Mouse (Mus musculus): Measurements from ENCODE around the gene Anks1b.

Gene Anks1b

DNA sequence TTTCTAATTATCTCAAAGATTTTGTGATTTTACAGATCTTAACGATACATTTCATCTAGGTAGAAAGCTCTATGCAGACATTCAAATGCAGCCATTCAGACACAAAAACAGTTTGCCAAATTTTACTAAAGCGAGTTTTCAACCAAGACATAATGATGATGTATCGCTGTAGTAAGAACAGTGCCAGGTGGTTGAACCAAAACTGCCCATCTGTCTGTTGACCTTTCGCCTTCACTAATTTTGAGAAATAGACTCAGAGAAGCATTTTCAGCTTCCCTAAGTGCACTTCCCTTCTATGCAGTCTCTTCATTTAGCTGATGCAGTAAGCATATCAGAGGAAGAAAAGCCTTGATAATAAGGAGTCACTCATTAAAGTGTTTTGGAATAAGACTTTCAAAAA is 527.1 kb downstream of the Anks1b start:
- no peak for DNase-seq

DNA sequence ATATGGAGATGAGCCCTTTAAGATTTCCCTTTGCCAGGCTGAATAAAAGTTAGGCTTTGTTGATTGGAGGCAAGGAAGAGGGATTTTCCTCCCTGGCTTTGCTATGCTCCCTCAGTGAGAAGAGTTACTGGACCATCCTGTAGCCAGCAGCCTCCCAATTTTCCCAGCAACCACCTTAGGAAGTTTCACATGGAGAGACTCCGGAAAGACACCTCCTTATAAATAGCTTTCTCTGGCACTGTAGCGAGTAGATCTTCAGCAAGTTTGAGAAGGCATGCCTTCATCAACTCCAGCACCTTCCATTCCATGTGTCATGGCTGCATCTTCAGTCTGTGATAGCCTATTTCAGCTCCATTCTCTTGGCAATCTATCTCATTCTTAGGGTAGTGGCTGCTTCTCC is 535.2 kb downstream of the Anks1b start:
- no peak for DNase-seq

DNA sequence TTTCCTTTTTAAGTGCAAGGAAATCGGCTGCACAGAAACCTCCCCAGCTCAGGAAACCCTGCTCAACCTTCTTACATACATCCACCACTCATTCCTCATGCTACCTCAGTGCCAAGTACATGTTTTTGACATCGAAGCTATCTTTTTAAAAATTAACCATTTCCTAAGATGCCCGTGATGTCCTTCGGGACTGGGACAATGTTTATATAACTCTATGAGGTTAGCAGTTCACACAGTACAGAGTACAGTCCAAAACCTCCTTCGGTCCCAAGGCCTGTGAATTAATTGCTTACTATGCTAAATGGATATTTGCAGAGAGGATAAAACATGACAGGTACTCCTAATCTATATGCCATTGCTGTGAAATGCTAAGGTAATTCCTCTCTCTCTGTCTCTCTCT is 558.2 kb downstream of the Anks1b start:
- no peak for DNase-seq

DNA sequence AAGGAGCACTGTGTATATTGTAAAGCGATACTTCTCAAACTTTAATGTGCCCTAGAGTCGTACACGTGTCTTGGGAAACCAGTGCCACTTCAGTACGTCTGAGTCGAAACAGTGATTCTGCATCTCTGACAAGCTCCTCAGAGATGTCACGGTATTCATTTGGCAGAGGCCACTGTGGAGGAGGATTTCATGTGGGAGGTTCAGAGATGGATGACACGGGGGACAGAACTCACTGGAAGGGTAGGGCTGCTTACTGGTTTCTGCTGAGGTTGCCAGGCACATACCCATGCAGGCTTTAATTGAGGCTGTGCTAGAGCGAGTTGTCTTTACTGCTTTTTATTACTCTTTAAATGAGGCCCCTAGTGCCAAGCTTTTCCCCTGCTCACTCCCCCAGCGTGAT is 558.7 kb downstream of the Anks1b start:
- peak in 1 of 2 experiments; percentile 20 for DNase-seq

DNA sequence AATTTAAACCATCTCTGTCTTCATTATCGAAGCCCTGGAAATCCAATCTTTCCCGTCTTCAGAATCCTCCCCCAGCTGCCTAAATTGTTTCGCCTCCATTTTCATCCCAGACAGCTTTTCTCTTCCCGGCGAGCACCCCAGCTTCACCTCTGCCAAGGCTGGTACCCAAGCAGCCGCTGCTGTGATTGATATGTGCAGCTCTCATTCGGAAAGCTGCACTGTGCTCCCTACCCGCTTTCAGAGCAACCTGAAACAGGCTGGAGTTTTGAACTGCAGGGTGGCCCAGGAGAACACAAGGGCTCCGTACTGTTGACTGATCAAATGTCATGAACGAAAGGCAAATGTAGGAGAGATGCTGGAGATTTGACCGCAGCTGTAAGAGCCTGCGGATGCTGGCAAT is 559.2 kb downstream of the Anks1b start:
- DNase-seq = peak in 1 of 2 experiments; percentile 5

DNA sequence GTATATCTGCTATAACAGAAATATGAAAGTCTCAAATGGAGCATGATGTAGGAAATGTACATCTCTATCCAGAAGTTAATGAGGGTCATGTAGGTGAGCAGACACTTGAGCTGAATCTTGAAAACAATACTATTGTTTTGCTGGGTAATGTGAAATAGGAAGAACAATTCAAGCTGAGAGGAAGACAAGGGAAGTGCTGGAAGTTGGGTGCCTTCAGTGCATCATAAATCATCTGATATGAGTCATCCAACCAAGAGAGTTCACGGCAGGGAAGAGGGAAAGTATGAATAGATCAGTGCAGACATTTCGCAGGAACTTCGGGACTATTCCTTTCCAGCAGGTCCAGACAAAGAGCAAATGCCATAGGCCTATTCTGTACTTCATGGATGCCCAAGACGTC is 567.7 kb downstream of the Anks1b start:
- DNase-seq = no peak

DNA sequence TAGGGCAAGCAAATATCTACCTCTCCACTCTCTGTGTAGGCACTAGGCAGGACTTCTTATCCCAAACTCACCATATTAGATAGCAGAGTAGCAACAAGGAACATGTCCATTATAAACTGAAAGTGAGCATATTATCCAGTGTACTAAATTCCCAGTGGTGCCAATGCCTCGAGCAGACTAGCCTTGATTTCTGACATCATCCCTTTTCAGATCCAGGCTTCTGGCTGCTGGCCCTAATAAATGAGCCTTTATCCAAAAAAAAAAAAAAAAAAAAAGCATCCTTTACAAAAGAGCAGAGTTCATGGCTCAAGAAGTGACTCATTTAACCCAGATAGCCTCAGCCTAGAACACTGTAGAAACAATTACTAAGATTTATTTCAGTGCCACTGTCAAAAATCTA is 568.3 kb downstream of the Anks1b start:
- DNase-seq = no peak

DNA sequence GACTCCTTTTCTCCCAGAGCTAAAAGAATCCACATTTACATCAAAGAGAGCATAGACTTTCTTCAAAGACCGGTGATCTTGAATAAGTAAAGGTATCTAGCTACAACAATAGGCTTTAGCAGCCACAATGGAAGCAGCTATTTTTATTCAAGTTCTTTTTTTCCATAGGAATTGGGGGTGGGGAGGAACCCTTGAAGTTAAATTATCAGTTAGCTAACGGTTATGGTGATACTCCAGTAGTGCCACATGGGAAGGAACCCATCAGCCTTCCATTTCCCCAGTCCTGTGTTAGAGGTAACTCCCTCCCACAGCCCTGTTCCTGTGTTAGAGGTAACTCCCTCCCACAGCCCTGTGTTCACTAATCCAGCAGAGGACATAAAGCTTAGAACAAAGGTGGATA is 591.6 kb downstream of the Anks1b start:
- no peak for DNase-seq

DNA sequence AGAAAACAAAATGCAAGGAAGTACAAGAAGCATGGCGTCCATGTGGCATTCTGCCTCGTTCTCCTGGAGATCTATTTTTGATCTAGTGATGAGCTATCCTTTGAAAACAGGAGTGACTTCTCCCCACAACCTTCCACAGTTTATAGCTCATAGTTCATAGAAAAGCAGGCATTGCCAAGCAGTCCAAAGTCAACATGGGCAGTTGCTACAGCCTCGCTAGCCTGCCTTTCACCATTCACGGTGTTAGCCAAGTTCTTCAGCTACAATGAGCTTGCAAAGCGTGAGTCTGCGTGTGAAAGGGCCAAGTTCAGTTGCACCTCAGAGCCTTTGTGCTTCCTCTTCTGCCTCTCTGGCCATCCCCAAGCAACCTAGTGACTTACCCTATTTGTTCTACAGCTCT is 592.1 kb downstream of the Anks1b start:
- DNase-seq = no peak

DNA sequence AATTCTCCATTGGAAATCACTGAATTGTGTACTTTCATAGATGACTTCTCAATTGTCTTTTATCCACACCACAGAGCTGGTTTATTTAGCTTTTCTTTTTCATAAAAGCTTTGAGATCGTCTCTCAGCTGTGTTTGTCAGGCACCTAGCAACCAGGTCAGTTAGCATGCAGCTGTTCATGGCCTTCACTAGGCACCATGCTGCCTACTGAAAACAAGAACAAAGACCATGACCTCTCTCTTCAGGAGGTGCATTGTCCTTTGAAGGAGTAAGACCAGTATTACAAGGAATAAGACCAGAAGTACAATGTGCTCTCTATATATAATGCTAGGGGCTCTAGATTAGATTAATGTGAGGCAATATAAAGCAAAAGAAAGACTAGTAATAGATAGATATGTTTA is 594.2 kb downstream of the Anks1b start:
- no peak for DNase-seq

DNA sequence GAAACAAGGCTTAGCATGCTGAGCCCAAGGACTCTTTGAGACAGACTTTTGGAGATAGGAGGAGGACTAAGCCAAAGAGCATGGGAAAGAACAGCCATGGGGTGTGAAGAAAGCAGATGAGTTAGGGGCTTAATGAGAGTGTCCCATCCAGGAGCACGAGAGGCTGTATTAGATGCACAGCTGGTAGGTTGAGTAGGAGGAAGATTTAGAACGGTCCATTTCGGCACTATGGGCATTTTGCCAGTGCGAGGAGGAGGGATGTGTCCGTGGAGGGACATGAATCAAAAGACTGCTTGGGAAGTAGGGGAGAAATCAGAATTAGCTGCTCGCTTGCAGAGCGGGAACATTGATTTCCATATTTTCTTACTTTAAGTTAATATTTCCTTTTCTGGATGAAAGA is 620.1 kb downstream of the Anks1b start:
- peak; percentile 13 to 42 for DNase-seq

DNA sequence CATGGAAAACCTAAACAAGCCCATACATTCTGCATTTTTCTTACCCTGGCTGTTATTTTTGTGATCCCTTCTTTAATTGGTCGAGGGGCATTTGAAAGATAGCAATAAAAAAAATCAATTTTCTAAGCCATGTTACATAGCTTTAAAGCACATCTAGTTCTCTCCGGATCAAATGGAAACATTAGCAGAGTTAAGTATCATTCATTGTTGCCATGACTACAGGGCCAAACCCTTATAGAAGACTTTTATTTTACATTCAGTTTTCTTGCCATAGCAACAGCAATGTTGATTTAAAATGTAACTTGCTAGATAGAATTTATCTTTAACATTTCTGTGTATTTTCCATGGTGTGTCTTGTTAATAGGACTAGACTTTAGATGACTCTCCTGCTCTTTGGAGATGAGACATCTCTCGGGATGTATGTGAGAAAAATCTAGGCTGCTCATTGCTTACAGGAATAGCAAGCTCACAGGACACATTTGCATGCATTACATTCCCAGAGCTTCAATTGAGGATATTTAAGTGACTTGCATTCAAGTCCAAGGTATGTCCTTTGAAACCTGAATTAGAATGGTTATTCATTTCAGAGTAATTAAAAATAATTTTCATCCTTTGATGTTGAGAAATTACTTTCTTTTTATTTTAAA is 620.8 kb downstream of the Anks1b start:
- DNase-seq = no peak

DNA sequence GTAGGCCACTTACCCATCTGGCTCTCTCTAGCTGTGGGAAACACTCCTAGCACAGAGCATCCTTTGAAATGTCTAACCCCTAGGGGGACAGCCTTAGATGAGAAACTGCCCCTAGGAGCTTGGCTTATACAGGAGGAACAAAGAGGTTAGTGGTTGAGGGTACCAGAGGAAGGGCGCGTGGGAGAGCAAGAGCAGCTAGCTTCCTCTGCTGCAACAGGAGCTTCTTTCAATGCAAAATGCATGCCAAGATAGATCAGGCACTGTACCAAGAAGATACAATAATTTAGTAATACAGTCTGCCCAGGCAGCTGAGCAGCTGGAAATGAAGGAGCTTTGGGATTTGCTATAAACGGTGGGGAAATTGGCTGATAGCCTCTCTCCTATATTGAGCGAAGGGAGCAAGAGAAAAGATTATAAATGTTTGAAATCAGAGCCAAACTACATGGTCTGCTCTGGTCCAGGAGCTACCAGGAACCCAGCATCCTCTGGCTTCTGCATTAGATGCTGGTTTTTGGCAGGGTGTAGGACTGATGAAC is 621.7 kb downstream of the Anks1b start:
- DNase-seq = no peak

DNA sequence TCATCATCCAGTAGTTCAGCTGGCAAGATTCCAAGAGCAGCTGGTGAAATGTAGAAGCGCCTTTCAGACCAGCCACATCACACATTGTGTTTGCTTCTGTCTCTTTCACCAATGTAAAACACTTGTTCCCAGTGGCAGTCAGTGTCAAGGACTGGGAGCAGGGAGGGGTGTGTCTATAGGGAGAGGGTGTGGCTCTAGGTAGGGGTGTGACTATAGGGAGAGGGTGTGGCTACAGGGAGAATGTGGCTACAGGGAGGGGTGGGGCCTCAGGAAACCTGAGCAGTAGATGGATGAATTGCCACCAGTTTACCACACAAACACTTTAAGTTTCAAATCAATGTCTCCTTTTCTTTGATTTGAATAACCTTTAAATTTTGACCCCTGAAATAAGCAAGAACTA is 634.3 kb downstream of the Anks1b start:
- DNase-seq = no peak

DNA sequence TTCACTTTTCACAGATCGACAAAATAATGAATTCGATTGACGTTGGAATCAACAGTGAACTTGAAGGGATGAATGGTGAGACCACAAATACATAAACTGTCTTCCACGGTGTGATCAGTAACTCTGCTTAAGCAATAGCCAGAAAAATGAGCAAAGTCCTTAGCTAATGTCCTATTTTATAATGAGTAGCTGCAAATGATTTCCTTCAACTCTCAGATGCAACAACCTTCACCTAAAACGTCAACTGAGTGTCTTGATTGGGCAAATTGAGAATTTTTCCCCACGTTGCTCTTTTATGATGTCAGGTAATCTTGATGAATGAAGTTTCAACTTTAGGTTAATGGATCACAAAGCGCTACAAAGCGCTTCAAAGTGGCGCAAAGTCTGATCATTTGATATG is 639.5 kb downstream of the Anks1b start:
- no peak for DNase-seq

DNA sequence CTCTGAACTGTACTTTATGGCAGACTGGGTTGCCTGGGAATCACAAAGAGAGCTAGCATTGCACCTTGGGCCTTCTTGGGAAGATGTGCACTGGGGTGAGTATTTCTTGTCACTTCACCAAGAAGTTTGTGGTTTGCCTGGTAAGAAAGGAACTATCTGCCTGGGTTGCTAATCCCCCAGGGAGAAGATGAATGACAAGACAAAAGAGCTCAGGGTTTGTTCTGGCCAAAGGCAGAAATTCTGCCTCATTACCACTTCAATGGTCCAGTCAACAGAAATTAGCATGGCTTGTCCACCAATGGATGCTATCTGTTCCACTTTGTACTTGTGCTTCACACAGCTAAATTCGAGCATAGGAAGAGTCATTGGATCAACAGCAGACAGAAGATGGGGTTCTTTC is 658.5 kb downstream of the Anks1b start:
- DNase-seq = no peak

DNA sequence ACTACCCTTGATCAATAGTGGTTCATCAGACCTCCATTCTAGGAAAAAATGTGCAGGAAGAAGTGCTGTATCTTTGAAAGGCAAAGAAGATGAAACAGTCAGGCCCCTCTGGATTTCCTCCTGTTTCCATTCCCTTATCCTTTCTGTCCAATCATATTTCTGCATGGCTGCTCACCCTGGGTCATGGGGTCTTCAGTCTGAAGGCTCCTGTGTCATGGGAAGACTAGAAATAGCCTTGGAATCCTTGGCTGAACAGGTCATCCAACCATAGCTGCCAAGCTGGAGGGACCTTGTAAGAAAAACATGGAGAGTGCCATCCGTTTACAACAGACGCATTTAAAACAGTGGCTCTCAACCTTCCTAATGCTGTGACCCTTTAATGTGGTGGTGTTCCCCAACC is 662.1 kb downstream of the Anks1b start:
- peak in 1 of 2 experiments; percentile 5 for DNase-seq

DNA sequence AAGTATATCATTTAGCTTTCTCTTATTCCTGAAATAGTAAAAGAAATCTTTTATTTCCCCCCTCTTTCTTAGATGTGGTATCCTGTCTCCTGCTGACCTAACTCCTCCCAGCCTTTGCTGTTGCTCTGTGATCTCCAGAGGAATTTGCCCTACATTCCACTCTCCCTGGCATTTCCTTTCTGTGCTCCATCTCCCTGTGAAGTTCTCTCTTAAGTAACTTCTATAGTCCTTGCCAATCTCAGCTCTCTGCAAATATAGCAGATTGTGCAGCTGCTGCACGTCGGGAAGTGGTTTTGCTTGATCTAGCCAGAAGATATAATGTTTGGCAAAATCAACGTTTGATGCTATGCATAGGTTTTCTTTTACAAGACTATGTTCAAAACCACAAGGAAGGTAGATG is 673.3 kb downstream of the Anks1b start:
- no peak for DNase-seq

DNA sequence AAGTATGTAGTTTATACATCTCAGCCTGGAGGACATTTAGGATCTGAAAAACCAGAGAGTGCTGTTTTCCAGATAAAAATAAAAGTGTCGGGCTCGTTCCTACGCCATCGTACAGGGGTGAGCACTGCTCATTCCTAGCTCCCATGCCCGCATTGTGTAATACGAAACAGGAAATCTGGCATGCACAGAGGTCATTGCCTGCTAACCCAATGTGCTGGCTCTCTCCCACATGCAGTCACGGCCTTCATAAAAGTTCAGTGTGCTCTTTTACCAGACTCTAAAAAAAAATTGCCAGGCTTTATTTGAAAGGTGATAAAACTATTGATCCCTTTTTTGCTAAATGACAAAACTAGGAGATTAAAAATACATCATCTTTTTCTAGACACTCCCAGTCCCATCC is 689.6 kb downstream of the Anks1b start:
- no peak for DNase-seq

DNA sequence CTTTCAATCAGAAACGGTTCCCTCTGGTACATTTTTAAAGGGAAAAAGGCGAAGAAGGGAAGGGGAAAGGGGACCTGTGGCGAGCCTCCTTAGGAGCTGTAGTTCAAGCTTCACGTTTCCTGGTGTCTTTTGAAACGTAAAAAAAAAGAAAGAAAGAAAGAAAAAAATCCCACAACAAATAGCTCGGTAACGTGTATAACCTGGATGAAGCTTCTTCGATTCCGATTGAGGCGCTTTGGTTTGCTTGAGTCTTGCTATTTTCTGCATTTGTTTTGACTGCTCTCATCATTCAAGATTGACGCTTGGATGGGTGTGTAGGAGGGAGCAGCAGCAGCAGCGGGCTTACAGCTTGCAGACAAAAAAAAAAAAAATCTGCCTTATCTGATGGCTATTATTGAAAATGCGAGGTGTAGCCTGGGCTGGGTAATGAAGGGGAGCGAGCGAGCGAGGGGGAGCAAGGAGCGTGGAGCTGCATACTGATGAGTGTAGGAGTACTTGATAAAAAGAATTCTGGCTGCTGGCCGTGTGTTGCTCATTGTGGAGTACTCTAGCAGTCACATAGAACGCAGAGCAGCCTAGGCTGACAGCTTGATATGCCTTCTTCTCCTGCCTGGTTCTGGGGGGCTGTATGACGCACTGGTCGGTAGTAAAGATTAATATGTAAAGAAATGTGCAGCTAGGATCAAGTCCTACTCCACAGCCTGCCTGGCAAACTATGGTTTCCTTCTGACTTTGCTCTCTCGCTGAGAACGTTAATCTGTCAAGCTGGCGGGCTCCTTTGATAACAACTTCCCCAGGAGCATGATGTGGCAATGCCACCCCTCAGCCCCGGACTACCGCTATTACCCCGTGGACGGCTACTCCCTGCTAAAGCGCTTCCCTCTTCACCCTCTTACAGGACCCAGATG is 703.1 kb downstream of the Anks1b start:
- DNase-seq = peak; percentile 57 to 68

DNA sequence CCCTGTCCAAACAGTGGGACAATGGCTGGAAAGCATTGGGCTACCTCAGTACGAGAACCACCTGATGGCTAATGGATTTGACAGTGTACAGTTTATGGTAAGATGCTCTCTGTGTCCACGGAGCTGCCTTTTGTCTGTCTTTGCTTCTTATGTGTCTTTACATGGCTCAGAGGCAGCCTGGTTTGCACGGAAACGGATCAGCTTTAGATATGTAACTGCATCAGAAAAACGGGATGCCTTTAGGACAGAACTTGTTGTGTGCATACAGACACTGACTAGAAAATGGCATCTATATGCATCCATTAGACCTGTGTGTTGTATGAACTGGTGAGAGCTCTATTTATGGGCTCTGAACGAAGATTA is 703.8 kb downstream of the Anks1b start:
- no peak for DNase-seq

DNA sequence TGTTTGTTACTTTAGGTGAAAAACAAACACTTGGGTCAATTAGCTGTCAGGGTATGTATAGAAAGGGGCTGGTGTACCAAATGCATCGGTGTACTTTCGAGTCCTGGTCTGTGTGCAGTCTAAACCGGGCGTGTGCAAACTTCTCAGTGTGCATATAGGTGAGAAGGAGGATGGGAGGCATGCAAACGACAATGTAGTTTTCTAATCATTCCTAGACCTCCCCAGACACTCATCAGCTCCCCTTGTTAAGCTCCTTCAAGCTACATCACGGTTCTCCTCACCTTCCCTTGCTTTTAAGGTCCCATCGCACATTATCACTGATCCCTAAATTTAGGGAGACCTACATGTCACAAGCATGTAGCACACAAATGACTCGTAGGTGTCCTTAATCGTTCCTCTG is 704.5 kb downstream of the Anks1b start:
- no peak for DNase-seq

DNA sequence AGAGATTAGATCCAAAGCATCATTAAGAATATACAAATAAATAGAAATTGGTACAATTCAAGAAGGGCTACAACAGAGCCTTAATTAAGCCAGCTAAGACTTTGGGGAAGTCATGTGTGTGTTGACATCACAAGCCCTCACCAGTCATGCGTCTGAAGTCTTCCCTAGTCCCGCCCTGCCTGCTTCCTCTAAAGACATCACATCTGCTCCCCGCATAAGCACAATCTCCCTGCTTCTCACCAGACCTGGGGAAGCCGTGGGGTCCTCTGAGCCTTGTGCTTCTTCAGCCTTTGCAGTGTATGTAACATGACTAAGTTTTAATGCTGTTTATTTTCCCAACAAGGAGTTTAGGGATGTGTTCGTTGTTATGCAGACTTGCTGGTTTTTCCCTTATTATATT is 706.7 kb downstream of the Anks1b start:
- no peak for DNase-seq

DNA sequence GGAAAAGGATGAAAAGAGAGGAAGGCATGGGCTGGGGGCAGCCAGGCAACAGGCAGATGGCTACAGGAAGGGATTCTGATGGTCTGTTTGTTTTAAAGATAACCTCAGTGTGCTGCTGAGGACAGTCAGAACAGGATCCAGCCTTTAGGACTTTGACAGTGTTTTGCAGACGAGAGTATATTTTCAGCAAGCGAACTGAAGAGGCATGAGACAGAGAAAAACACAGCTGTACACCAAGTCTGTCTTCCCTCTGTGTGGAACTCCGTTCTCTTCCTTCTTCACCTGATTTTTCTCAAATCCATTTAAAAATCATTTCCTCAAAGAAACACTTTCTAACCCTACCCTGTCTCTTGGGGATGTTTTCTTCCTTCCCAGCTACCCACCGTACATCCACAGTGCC is 710.7 kb downstream of the Anks1b start:
- no peak for DNase-seq
